Mouse (Mus musculus) ES-CJ7 (cell line): ENCODE data around the gene Tmem167.

ENCODE experiments used
- DNase-seq: peaks from one replicate; pipeline ENCODE4 v3.0.0; 2011; ENCODE audit warnings: low read depth, low spot score

Gene Tmem167

GRCm38 (mm10) chr13:90183536-90183935 lies 94.6 kb downstream of the Tmem167 start:
- no peak for DNase-seq

DNA sequence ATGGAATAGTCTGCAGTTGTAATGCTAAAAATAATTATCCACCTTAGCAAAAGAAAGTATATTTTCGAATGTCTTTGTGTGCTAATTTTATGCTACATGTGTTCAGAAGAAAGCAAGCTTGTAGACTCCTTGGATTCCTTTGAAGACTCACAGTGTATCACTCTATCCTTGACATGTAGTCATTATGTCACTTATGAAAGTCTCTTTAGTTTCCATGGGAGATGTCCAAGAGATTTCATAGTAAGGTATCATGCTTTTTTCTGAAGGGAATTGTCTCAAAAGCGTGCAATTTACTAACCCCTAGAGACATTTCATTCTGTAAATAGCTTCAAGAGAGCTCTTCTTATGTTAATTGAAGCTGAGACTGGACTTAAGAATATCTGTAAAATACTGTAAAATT lies 97.8 kb downstream of the Tmem167 start:
- no peak for DNase-seq

DNA sequence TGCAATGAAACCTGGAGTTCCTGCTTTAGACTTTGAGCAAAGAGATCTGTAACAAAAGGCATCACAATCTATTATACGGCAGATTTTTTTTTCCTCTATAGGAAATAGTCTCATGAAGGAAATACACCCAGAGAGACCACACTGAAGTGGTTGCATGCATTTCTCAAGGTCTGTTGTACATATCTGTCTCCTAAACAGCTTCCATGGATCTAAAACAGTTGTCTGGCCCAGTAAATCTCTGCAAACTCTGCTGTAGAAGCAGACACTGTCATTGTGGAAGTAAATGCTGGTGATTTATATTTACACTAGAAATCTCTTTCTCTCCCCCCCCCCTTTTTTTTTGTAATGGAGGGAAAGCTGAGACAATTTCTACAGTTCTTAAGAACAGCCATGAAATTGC lies 99.1 kb downstream of the Tmem167 start:
- DNase-seq, result no peak

GRCm38 (mm10) chr13:90191794-90192193 lies 102.9 kb downstream of the Tmem167 start:
- no peak for DNase-seq
